Mouse (Mus musculus) embryo, embryonic 9.5 days (tissue): ENCODE data around the gene Gm8220.
"Not testable (repeated sequence)": the region's sequence is repeated elsewhere in the genome, so short reads cannot be mapped to it uniquely, and the experiment has no call there.

Experiments
- DNase-seq: peaks from one replicate; pipeline ENCODE4 v3.0.0-alpha.2; 2017; ENCODE audit errors: extremely low spot score

The Gm8220 gene

GRCm38 (mm10) chr14:44285280-44285679, at the start of gene Gm8220:
TSS of gene Gm8220 (plus strand) at chr14:44285580.
- DNase-seq, result not testable (repeated sequence)

DNA sequence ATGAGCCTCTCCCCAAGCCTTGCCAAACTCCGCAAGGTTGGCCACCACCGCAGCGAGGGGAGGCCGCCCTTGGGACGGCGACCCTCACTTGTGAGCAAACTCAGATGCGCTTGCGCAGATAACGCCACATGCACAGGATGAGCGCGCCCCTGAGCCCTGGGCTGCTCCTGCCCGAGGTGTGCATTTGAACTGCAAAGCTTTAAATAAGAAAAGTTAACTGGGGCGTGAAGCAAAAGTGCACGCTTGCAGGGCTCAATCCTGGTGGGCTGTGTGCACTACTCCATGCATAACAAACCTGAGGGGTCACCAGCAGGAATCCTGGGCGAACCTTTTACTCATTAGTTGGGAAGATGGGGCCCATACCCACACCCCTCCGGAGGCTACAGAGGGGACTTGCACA, 37.3 kb upstream of the Gm8220 start:
- DNase-seq, result no peak

GRCm38 (mm10) chr14:44312049-44312448, 26.7 kb downstream of the Gm8220 start:
- not testable (repeated sequence) for DNase-seq

DNA sequence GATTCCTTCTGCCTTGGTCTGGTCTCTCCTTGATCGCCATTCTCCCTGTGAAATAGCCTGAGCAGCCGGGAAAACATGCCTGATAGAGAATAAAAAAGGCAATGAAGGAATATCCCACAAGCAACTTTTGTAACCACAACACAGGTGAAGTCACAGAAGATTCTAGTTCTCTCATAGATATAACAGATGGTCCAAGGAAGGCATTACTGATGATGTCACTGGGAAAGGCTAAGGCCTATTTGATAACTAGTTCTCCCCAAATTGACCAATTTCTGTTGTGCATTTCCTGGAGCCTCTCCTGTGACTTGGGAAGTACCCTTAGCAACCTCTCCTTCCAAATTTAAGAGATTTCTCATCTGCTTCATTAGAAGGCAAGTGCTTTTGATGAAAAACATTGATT, 53.1 kb downstream of the Gm8220 start, which contains the start of gene Gm5930:
Gene Gm5930, minus strand, starts transcription at position 101 of the 400 bp plus-strand sequence.
- not testable (repeated sequence) for DNase-seq
